Mouse (Mus musculus) midbrain, embryonic 10.5 days (tissue): ENCODE measurements around the gene Mycbpap. TPM values are rescaled to one million over a fixed set of nuclear protein-coding genes. Genes with fewer than 3 reads are reported as not detected.
A peak's percentile ranks its signal among the peaks of the same experiment; 100 is the strongest.

ENCODE experiments used
- DNase-seq: peaks from one replicate; pipeline ENCODE4 v3.0.0-alpha.2; 2017; ENCODE audit warnings: low spot score
- H3K27ac ChIP-seq: fragments of 300-500 bp; sonication (generic); replicated peaks from 2 replicates; pipeline ENCODE4 v1.5.1; 2016; ENCODE audit warnings: mild to moderate bottlenecking
- H3K27me3 ChIP-seq: fragments of 300-500 bp; sonication (generic); 2 replicates; pipeline ENCODE4 v1.6.1; 2016; ENCODE audit warnings: low read depth, mild to moderate bottlenecking; ENCODE audit not compliant: poor library complexity, severe bottlenecking
- H3K36me3 ChIP-seq: fragments of 300-500 bp; sonication (generic); 2 replicates; pipeline ENCODE4 v1.6.1; 2016; ENCODE audit warnings: mild to moderate bottlenecking, moderate library complexity
- H3K4me1 ChIP-seq: fragments of 300-500 bp; sonication (generic); 2 replicates; pipeline ENCODE4 v1.6.1; 2016
- H3K4me3 ChIP-seq: fragments of 300-500 bp; sonication (generic); 2 replicates; pipeline ENCODE4 v1.5.1; 2016; ENCODE audit warnings: mild to moderate bottlenecking, moderate library complexity
- H3K9me3 ChIP-seq: fragments of 300-500 bp; sonication (generic); replicated peaks from 2 replicates; pipeline ENCODE4 v1.6.1; 2016; ENCODE audit warnings: mild to moderate bottlenecking
- WGBS: fragments of 180-500 bp; shearing (Covaris S2); methylation state at CpG from one replicate; pipeline ENCODE4 v1.1.7; 2016; 5-methylcytosine and 5-hydroxymethylcytosine counted together
- polyA plus RNA-seq: library from polyadenylated mRNA; unstranded; fragments of >200 nt; fragmentation: Nextera tagmentation; extraction: Ambion mirVana; gene quantifications from 2 replicates; pipeline ENCODE4 v1.2.1, GENCODE M21; 2016

Gene Mycbpap
- polyA plus RNA-seq, 1 experiment from 2014 or later = 2.9 TPM

DNA sequence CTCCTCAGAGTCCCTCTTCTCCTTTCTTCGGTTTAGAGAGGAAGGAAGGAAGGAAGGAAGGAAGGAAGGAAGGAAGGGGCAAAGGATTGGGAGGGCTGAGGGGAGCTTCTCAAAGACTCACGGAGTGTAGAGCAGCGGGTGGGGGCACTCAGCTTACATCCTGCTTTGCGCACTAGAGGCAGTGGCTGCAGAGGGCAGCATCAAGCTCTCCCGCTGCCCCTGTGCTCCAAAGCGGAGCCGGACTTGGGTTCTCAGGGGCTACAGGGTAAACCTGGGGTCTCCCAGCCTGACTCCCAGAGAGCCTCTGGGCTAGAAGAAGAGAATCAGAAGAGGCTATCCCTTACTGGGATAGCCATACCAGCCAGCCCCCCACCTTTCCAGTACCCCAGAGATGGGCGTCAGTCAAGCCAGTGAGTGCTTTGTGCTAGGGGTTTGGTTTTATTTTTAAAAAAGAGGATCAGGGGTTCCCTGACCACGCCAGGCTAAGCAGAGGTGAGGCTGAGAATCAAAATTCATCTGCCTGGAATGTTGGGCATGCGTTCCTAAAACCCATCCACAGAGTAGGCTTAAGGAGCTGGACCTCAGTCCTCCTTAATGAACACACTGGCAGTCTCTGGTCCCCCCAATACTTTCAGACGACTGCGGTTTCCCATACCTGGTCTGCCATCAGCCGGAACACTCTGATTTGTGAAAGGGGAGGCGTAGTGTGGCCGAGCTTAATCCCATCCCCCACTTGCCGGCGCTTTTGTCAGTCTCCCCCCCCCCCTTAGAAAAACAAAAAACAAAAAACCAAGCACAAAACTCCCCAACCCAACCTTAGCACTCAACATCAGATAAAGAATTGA lies 49.6 kb downstream of the Mycbpap start:
- 1% methylated on average over 17 of the region's 17 CpGs for WGBS
- Histone ChIP-seq H3K4me1 (peaks cover 95% of the 10 kb centered on the region), H3K36me3 (no peaks in the 10 kb centered on the region), H3K27ac (peak overlapping the region; percentile 96), H3K4me3 (peak overlapping the region; percentile 96), H3K9me3 (no peaks in the 10 kb centered on the region), H3K27me3 (peaks cover 56% of the 10 kb centered on the region)
- peak; percentile 45 for DNase-seq

DNA sequence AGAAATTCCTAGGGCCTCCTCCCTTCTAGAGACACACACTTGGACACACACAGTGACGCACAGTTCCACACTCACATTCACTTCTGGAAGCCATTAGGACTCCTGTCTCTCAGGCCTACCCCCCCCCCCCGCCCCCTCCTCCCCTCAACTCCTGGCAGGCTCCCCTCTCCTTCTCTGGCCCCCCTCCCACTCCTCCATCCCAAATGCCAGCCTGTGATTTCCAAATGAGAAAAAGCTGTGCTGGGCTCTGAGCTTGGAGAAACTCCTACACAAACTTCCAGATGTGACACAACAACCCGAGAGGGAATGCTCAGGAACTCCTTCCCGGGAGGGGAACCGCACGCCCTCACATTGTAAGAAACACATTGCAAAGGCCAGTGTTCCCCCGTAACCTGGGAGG lies 51.2 kb downstream of the Mycbpap start:
- peak; percentile 43 for DNase-seq
- H3K27ac ChIP-seq = peak overlapping the region; percentile 96
- peaks cover 3% of the 10 kb centered on the region for H3K36me3 ChIP-seq
- peaks cover 40% of the 10 kb centered on the region for H3K27me3 ChIP-seq
- 24% methylated on average over 7 of the region's 7 CpGs for WGBS
- H3K4me3 ChIP-seq = peak overlapping the region; percentile 96; the same call in 1 of the 2 replicates
- no peaks in the 10 kb centered on the region for H3K9me3 ChIP-seq
- H3K4me1 ChIP-seq = peaks cover 100% of the 10 kb centered on the region

DNA sequence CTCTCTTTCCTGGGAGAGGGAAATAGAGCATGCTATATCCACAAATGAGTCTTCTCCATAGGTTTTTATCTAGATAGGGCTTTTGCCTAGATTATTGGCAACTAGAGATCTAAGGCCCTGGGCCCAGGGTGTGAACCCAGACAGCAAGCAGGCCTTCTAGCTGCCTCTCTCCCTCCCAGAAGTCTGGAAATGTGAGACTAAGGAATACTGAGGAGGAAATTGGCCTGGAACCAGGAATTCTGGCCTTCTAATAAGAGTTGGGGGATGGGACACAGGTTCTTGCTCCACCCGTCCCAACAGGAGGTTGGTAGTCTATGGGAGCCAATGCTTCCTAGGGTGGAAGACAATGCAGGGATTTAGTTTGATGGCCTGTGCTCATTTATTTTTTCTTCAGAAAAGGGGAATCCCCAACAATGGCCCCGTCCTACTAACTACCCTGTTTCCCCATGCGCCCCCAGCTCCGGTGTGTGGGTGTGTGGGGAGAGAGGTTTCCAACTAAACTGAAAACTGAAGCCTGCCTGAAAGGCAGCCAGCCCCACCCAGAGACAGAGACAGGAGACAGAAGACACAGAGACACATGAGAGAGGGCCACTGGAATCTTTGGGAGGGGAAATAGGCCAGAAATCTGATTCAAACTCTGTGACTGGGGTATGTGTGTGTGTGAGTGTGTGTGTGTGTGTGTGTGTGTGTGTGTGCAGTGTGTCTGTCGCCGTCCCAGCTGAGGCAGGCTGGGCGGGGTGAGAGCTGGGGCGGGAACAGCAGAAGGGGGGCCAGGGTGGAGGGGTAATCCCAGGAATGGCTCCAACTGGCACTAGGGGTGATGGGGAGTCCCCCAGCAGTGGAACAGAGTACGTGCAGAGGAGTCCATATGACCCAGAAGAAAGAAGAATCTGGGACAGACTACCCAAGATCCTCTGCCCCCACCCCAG lies 52.1 kb downstream of the Mycbpap start:
- Histone ChIP-seq H3K9me3 (no peaks in the 10 kb centered on the region), H3K27ac (peak overlapping the region; percentile 96), H3K36me3 (peaks cover 6% of the 10 kb centered on the region), H3K4me1 (peaks cover 100% of the 10 kb centered on the region), H3K27me3 (peaks cover 30% of the 10 kb centered on the region), H3K4me3 (peak overlapping the region; percentile 96)
- peak; percentile 39 for DNase-seq
- WGBS = 13% methylated on average over 9 of the region's 9 CpGs

DNA sequence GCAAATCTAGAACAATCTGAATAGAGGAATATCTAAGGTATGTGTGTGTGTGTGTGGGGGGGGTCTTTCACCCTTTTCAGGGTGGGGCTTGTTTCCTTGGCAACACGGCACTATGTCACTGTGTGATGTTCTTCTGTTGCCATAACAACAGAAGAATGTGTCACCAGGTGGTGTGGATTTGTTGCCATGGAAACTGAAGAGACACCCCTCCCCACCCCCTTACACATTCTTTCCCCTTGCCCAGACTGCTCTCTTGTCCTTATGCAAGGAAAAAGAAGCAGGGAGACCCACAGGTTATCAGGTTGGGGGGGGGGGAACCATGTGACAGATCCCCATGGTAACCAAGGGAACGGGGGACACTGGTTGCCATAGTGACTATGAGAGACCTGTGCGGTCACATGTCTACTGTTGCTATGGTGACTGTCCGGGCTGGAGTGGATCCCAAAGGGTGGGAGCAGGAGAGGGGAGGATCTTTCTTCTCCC lies 52.9 kb downstream of the Mycbpap start:
- DNase-seq = peak; percentile 93
- 21% methylated on average over 4 of the region's 4 CpGs for WGBS
- peak overlapping the region; percentile 96 for H3K4me3 ChIP-seq
- peaks cover 98% of the 10 kb centered on the region for H3K4me1 ChIP-seq
- H3K36me3 ChIP-seq = peaks cover 6% of the 10 kb centered on the region
- H3K9me3 ChIP-seq = no peaks in the 10 kb centered on the region
- peak overlapping the region; percentile 96 for H3K27ac ChIP-seq
- peaks cover 28% of the 10 kb centered on the region for H3K27me3 ChIP-seq

DNA sequence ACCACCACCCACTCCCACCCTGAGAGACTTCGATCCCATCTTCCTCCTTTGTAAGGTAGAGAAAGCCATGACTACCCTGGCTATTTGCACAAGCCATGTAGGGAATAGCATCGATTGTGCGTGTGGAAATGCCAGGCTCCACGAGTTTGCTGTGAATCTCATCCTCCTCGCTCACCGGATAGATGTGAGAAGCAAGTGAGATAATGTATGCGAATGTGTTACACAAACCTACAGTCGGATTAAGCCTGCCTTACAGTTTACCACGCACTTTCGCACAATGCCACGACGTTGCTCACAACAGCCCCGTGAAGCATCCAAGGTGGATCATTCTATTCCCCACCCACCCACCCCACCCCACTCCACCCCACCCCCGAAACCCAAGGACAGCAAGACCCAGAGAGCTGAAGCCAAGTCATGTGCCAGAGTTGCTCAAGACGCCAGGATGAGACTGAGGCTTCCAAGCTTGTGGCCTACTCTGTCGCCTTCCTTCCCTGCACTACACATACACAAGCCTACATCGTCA lies 55.1 kb downstream of the Mycbpap start:
- peaks cover 76% of the 10 kb centered on the region for H3K4me1 ChIP-seq
- peaks cover 17% of the 10 kb centered on the region for H3K36me3 ChIP-seq
- no peaks in the 10 kb centered on the region for H3K9me3 ChIP-seq
- no peak overlapping the region for H3K4me3 ChIP-seq
- H3K27me3 ChIP-seq = peaks cover 6% of the 10 kb centered on the region
- no peak for DNase-seq
- H3K27ac ChIP-seq = peak overlapping the region; percentile 46; the same call in 1 of the 2 replicates
- WGBS = 90% methylated on average over 17 of the region's 17 CpGs

DNA sequence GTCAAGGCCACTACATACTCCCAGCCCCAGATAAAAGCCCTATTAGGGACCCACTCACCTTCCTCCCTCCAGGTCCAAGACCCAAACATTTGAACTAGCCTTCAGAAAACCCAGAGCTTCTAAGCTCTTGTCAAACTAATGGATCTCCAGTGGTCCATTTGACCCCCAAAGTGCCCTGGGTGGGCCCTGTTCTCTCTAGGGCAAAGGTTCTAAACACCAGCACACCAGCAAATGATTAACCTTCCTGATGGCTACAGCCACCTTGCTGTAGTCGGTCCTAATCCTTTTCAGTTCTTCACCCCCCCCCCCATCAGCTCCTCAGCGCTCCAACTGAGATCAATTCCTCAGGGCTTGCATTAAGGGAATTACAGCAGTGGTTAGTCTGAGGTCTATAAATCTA lies 57.4 kb downstream of the Mycbpap start:
- 61% methylated on average over 2 of the region's 2 CpGs for WGBS
- Histone ChIP-seq H3K27ac (no peak overlapping the region), H3K36me3 (peaks cover 38% of the 10 kb centered on the region), H3K4me3 (no peak overlapping the region), H3K4me1 (peaks cover 65% of the 10 kb centered on the region), H3K9me3 (no peaks in the 10 kb centered on the region), H3K27me3 (no peaks in the 10 kb centered on the region)
- DNase-seq = no peak

DNA sequence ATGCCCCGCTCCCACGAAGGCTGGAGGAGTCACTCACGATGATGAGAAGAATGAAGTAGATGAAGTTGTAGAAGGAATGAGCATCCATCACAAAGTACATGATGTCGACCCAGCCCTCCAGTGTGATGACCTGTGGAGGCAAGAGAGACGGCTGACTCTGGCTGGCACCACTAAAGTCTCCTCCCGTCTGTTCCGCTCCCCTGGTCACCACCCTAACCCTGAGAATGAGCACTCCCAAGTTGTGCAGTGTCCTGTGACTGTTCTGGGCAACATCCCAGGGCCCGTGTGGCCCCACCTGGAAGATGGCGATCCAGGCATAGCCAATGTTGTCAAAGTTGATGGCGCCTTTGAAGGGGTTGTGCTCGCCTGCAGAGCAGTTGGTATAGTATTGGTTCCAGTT lies 59.7 kb downstream of the Mycbpap start:
- no peak for DNase-seq
- Histone ChIP-seq H3K27me3 (no peaks in the 10 kb centered on the region), H3K9me3 (no peaks in the 10 kb centered on the region), H3K27ac (no peak overlapping the region), H3K4me1 (peaks cover 54% of the 10 kb centered on the region), H3K4me3 (no peak overlapping the region), H3K36me3 (peaks cover 58% of the 10 kb centered on the region)
- WGBS = 95% methylated on average over 11 of the region's 11 CpGs

DNA sequence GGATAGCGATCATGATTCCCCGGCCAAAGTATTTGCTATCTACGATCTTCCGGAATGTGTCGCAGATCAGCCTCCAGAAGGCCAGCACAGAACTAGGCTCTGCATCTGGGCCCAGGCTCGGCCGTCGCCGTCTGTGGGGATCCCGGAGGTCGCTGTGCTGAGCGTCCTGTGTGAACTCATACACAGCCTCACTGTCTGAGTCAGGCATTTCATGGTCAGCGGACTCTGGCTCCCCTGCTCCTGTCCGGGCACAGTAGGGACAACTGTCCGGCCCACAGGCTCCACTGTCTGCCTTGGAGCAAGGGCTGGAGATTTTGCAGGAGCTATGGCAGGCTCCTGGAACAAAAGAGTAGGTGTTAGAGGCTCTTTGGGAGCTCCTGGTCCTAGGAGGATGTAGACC lies 64.5 kb downstream of the Mycbpap start:
- Histone ChIP-seq H3K4me1 (peaks cover 34% of the 10 kb centered on the region), H3K36me3 (peaks cover 87% of the 10 kb centered on the region)
- 85% methylated on average over 15 of the region's 15 CpGs for WGBS

DNA sequence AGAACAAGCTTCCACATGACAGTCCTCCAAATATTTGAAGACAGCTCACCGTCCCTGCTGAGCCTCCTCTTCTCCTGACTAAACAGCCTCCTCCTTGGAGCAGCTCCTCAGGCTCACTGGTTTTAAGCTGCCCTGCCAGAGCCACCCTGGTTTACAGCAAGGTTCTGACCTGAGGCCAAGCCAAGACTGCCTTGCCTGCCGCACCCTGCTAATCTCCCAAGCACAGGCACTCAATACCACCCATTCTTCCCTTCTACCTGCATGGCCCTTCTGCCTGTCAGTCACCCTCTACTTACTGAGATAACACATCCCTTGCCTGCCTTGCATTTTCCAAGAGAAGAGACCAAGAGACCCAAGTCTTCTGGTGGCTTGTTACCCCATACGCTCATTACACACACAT lies 65.2 kb downstream of the Mycbpap start:
- H3K36me3 ChIP-seq = peaks cover 87% of the 10 kb centered on the region

More for the DNA sequence above, 64.5 kb downstream of the Mycbpap start:
- DNase-seq = no peak
- Histone ChIP-seq H3K27me3 (no peaks in the 10 kb centered on the region), H3K9me3 (no peaks in the 10 kb centered on the region), H3K27ac (no peak overlapping the region), H3K4me3 (no peak overlapping the region)

DNA sequence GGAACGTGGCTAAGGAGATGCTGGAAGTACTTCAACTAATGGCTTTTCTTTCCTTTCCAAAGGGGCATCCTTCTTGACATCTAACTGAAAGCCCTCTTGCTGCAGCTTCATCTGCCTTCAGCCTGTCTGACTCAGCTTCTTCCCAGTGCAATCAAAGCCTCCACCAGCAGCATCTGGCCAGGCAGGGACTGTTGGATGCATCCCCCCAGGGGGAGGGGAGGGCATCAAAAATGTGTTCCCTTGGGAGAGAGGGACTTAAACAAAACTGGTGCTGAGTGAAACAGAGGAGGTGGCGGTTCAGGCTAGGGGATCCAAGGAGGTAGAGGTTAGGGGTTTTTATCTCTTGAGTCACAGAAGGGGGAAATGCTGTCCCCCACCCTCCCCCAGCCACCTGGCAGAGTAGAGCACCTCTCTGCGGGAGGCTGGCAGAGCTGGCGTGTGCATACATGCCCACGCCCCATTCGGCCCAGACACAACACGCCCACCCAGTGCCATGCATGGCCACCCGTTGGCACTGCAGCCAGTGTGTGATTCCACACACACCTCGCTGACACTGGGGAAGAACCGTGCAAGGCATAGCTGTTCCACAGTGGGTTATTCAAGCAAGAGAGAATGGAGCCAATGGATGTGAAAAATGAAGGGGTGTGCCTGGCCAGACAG lies 66.3 kb downstream of the Mycbpap start:
- 85% methylated on average over 10 of the region's 10 CpGs for WGBS
- peaks cover 38% of the 10 kb centered on the region for H3K4me1 ChIP-seq
- H3K27me3 ChIP-seq = no peaks in the 10 kb centered on the region
- H3K36me3 ChIP-seq = peaks cover 81% of the 10 kb centered on the region
- H3K4me3 ChIP-seq = no peak overlapping the region
- no peak for DNase-seq
- no peak overlapping the region for H3K27ac ChIP-seq
- no peaks in the 10 kb centered on the region for H3K9me3 ChIP-seq

More for the DNA sequence above, 65.2 kb downstream of the Mycbpap start:
- WGBS = 83% methylated on average over 3 of the region's 3 CpGs
- H3K4me1 ChIP-seq = peaks cover 34% of the 10 kb centered on the region
- no peak overlapping the region for H3K4me3 ChIP-seq
- peak overlapping the region; percentile 53; the same call in 1 of the 2 replicates for H3K27ac ChIP-seq
- no peaks in the 10 kb centered on the region for H3K27me3 ChIP-seq
- no peaks in the 10 kb centered on the region for H3K9me3 ChIP-seq
- no peak for DNase-seq

DNA sequence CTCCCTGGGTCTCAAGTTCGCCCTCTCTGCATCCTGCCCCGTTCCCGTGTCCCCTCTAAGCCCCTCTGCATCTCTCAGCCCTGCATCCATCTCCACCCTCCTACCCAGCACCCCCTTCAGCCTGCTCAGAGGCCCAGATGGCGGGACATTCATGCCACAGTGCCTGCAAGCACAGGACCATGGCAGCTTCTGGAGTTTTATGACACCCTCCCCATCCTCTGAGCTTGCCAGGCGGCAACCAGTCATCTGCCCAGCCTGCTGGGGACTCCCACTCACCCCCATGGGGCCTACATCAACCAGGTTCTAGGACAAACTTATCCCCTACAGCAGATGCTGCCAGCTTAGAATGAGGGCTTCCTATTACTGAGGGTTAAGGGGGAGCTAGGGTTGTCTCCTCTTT lies 66.8 kb downstream of the Mycbpap start:
- DNase-seq = no peak
- Histone ChIP-seq H3K36me3 (peaks cover 78% of the 10 kb centered on the region), H3K9me3 (no peaks in the 10 kb centered on the region), H3K27ac (peak overlapping the region; percentile 19), H3K27me3 (no peaks in the 10 kb centered on the region), H3K4me1 (peaks cover 40% of the 10 kb centered on the region), H3K4me3 (no peak overlapping the region)
- WGBS = 82% methylated on average over 5 of the region's 5 CpGs
